Mouse (Mus musculus) limb, embryonic 10.5 days (tissue): ENCODE measurements around the gene Tjp3. TPM values are rescaled to one million over a fixed set of nuclear protein-coding genes. Genes with fewer than 3 reads are reported as not detected.

Experiments used
- DNase-seq: peaks from one replicate; pipeline ENCODE4 v3.0.0-alpha.2; 2017; ENCODE audit warnings: low spot score
- H3K27ac ChIP-seq: fragments of 300-500 bp; sonication (generic); 2 replicates; pipeline ENCODE4 v1.5.1; 2016; ENCODE audit warnings: mild to moderate bottlenecking
- H3K27me3 ChIP-seq: fragments of 300-500 bp; sonication (generic); 2 replicates; pipeline ENCODE4 v1.6.1; 2016; ENCODE audit warnings: low read depth, mild to moderate bottlenecking; ENCODE audit not compliant: poor library complexity, severe bottlenecking
- H3K36me3 ChIP-seq: fragments of 300-500 bp; sonication (generic); 2 replicates; pipeline ENCODE4 v1.6.1; 2016; ENCODE audit warnings: mild to moderate bottlenecking, moderate library complexity
- H3K4me1 ChIP-seq: fragments of 300-500 bp; sonication (generic); 2 replicates; pipeline ENCODE4 v1.6.1; 2016
- H3K4me3 ChIP-seq: fragments of 300-500 bp; sonication (generic); 2 replicates; pipeline ENCODE4 v1.5.1; 2016; ENCODE audit warnings: mild to moderate bottlenecking, moderate library complexity
- H3K9me3 ChIP-seq: fragments of 300-500 bp; sonication (generic); replicated peaks from 2 replicates; pipeline ENCODE4 v1.6.1; 2016; ENCODE audit warnings: mild to moderate bottlenecking
- WGBS: fragments of 180-500 bp; shearing (Covaris S2); methylation state at CpG from one replicate; pipeline ENCODE4 v1.1.7; 2016; 5-methylcytosine and 5-hydroxymethylcytosine counted together
- polyA plus RNA-seq: library from polyadenylated mRNA; unstranded; fragments of >200 nt; fragmentation: Nextera tagmentation; extraction: Ambion mirVana; gene quantifications from 2 replicates; pipeline ENCODE4 v1.2.1, GENCODE M21; 2016

The Tjp3 gene
- polyA plus RNA-seq, 1 experiment from 2014 or later: 4.7 TPM

GRCm38 (mm10) chr10:81290698-81291460 is 502 bp downstream of the Tjp3 start:
- Histone ChIP-seq H3K36me3 (peaks cover 11% of the 10 kb centered on the region), H3K27me3 (peaks cover 59% of the 10 kb centered on the region), H3K4me1 (peaks cover 34% of the 10 kb centered on the region), H3K27ac (no peak overlapping the region), H3K4me3 (no peak overlapping the region), H3K9me3 (no peaks in the 10 kb centered on the region)
- WGBS: 13% methylated on average over 24 of the region's 24 CpGs
- no peak for DNase-seq

- peaks cover 69% of the 10 kb centered on the region for H3K27me3 ChIP-seq
- H3K4me1 ChIP-seq: peaks cover 35% of the 10 kb centered on the region
- no peak overlapping the region for H3K27ac ChIP-seq
- no peaks in the 10 kb centered on the region for H3K9me3 ChIP-seq
- no peak overlapping the region for H3K4me3 ChIP-seq
- no peak for DNase-seq
- WGBS: 61% methylated on average over 14 of the region's 14 CpGs
- H3K36me3 ChIP-seq: no peaks in the 10 kb centered on the region
Observed at GRCm38 (mm10) chr10:81289811-81290210, 1.6 kb downstream of the Tjp3 start.

GRCm38 (mm10) chr10:81289278-81289677 is 2.1 kb downstream of the Tjp3 start:
- Histone ChIP-seq H3K4me3 (no peak overlapping the region), H3K4me1 (peaks cover 33% of the 10 kb centered on the region), H3K27ac (no peak overlapping the region), H3K9me3 (no peaks in the 10 kb centered on the region), H3K27me3 (peaks cover 75% of the 10 kb centered on the region), H3K36me3 (no peaks in the 10 kb centered on the region)
- peak; percentile 83 for DNase-seq
- WGBS: 4% methylated on average over 7 of the region's 7 CpGs

GRCm38 (mm10) chr10:81288601-81289000 is 2.8 kb downstream of the Tjp3 start:
- Histone ChIP-seq H3K27ac (no peak overlapping the region), H3K9me3 (no peaks in the 10 kb centered on the region), H3K4me1 (peaks cover 29% of the 10 kb centered on the region), H3K27me3 (peaks cover 81% of the 10 kb centered on the region), H3K36me3 (no peaks in the 10 kb centered on the region), H3K4me3 (no peak overlapping the region)
- no peak for DNase-seq
- WGBS: 30% methylated on average over 6 of the region's 6 CpGs

GRCm38 (mm10) chr10:81287513-81288157 is 3.7 kb downstream of the Tjp3 start:
- Histone ChIP-seq H3K36me3 (no peaks in the 10 kb centered on the region), H3K4me1 (peaks cover 26% of the 10 kb centered on the region)
- WGBS: 52% methylated on average over 8 of the region's 8 CpGs

GRCm38 (mm10) chr10:81286586-81286985 is 4.8 kb downstream of the Tjp3 start:
- no peak overlapping the region for H3K4me3 ChIP-seq

More at GRCm38 (mm10) chr10:81287513-81288157, 3.7 kb downstream of the Tjp3 start:
- H3K27ac ChIP-seq: no peak overlapping the region
- no peak overlapping the region for H3K4me3 ChIP-seq
- H3K27me3 ChIP-seq: peaks cover 91% of the 10 kb centered on the region
- H3K9me3 ChIP-seq: no peaks in the 10 kb centered on the region
- DNase-seq: peak; percentile 71

GRCm38 (mm10) chr10:81285694-81286450 is 5.5 kb downstream of the Tjp3 start:
- H3K9me3 ChIP-seq: no peaks in the 10 kb centered on the region
- 3% methylated on average over 54 of the region's 54 CpGs for WGBS
- peaks cover 24% of the 10 kb centered on the region for H3K4me1 ChIP-seq
- peak overlapping the region; percentile 49 for H3K4me3 ChIP-seq
- no peaks in the 10 kb centered on the region for H3K36me3 ChIP-seq
- peak; percentile 98 for DNase-seq
- H3K27me3 ChIP-seq: peaks cover 92% of the 10 kb centered on the region
- H3K27ac ChIP-seq: peak overlapping the region; percentile 64

More at GRCm38 (mm10) chr10:81286586-81286985, 4.8 kb downstream of the Tjp3 start:
- 28% methylated on average over 6 of the region's 6 CpGs for WGBS
- Histone ChIP-seq H3K27ac (no peak overlapping the region), H3K9me3 (no peaks in the 10 kb centered on the region), H3K4me1 (peaks cover 26% of the 10 kb centered on the region), H3K27me3 (peaks cover 92% of the 10 kb centered on the region), H3K36me3 (no peaks in the 10 kb centered on the region)
- no peak for DNase-seq

- Histone ChIP-seq H3K4me3 (0 out of 2 replicates have a peak overlapping the region, but pooled peaks have one; percentile 49), H3K27ac (no peak overlapping the region), H3K27me3 (peaks cover 92% of the 10 kb centered on the region), H3K9me3 (no peaks in the 10 kb centered on the region), H3K4me1 (peaks cover 25% of the 10 kb centered on the region), H3K36me3 (no peaks in the 10 kb centered on the region)
- 9% methylated on average over 17 of the region's 17 CpGs for whole genome bisulfite sequencing
- DNase-seq: no peak
Observed at GRCm38 (mm10) chr10:81284719-81285118, 6.7 kb downstream of the Tjp3 start.

GRCm38 (mm10) chr10:81284189-81284588 is 7.2 kb downstream of the Tjp3 start:
- Histone ChIP-seq H3K27ac (no peak overlapping the region), H3K4me1 (peaks cover 30% of the 10 kb centered on the region), H3K27me3 (peaks cover 91% of the 10 kb centered on the region), H3K4me3 (0 out of 2 replicates have a peak overlapping the region, but pooled peaks have one; percentile 49), H3K9me3 (no peaks in the 10 kb centered on the region), H3K36me3 (no peaks in the 10 kb centered on the region)
- 44% methylated on average over 6 of the region's 6 CpGs for WGBS
- DNase-seq: no peak

- Histone ChIP-seq H3K36me3 (peaks cover 6% of the 10 kb centered on the region; the same call in 1 of the 2 replicates), H3K4me1 (peaks cover 20% of the 10 kb centered on the region), H3K27me3 (peaks cover 60% of the 10 kb centered on the region), H3K9me3 (no peaks in the 10 kb centered on the region), H3K27ac (peak overlapping the region; percentile 4; the same call in 1 of the 2 replicates), H3K4me3 (peak overlapping the region; percentile 14; the same call in 1 of the 2 replicates)
- 33% methylated on average over 10 of the region's 10 CpGs for WGBS
- DNase-seq: no peak
Observed at GRCm38 (mm10) chr10:81279496-81279895, 11.9 kb downstream of the Tjp3 start.

GRCm38 (mm10) chr10:81277676-81278075 is 13.7 kb downstream of the Tjp3 start:
- Histone ChIP-seq H3K4me3 (no peak overlapping the region), H3K9me3 (no peaks in the 10 kb centered on the region), H3K4me1 (peaks cover 15% of the 10 kb centered on the region), H3K27ac (no peak overlapping the region), H3K27me3 (peaks cover 42% of the 10 kb centered on the region), H3K36me3 (peaks cover 24% of the 10 kb centered on the region)
- no peak for DNase-seq
- WGBS: 72% methylated on average over 22 of the region's 22 CpGs

- 93% methylated on average over 19 of the region's 19 CpGs for WGBS
- no peak overlapping the region for H3K4me3 ChIP-seq
- H3K4me1 ChIP-seq: peaks cover 10% of the 10 kb centered on the region
- no peaks in the 10 kb centered on the region for H3K9me3 ChIP-seq
- DNase-seq: no peak
- peaks cover 56% of the 10 kb centered on the region for H3K36me3 ChIP-seq
- no peak overlapping the region for H3K27ac ChIP-seq
- peaks cover 5% of the 10 kb centered on the region; the same call in 1 of the 2 replicates for H3K27me3 ChIP-seq
Observed at GRCm38 (mm10) chr10:81273842-81274241, 17.5 kb downstream of the Tjp3 start.
